Mouse (Mus musculus) urinary bladder, postnatal 10 days (tissue): ENCODE measurements around the gene AA467197.

Experiments
- DNase-seq: peaks from one replicate; pipeline ENCODE4 v3.0.0; 2022; ENCODE audit warnings: low spot score

The AA467197 gene

DNA sequence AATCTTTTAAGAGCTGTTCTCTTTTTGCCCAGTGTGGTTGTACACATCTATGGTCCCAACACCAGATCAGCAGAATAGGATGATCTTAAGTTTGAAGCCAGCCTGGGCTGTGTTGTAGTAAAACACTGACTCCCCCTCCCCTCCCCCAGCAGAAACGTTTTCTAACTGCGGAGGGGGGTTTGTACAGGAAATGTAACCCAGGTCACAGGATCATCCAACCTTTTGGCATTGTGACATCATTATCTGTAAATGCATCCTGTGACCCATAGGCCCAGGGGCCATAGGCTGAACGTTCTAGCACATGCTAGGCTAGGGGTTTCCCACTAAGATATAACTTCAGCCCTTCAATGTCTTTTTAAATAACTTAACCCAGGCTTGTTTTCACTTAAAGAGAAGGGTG, at the start of gene AA467197:
TSS of gene AA467197 (plus strand) at position 301 of the 400 bp plus-strand sequence.
- no peak for DNase-seq

DNA sequence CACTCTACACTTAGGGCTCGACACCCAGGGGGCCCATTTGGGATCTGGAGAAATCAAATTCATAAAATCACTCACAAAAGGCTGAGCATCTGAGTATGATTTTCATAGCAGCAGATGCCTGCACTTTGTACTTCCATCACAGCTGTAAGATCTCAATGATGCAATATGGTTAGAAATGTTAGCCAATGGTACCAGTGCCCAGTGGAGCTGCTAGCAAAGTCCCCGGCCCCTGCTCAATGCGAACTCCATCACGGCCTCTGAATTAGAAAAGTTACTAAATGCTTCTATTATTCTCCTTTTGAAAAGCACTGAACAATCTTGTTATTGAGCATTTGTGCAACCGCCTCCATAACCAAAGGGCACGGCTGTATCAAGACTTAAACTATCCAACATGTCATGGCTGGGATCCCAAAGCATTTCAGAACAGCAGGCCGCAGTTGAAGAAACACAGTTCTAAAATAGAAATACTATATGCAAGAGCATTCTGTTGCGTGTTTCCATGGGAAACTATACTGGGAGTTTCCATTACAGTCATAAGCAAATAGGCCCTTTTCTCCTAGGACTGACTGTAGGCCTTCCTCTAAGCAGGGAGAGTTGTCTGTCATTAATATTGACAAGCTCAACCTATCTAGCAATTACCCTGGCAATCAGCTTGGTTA, 48.8 kb upstream of the AA467197 start:
- DNase-seq, result no peak

DNA sequence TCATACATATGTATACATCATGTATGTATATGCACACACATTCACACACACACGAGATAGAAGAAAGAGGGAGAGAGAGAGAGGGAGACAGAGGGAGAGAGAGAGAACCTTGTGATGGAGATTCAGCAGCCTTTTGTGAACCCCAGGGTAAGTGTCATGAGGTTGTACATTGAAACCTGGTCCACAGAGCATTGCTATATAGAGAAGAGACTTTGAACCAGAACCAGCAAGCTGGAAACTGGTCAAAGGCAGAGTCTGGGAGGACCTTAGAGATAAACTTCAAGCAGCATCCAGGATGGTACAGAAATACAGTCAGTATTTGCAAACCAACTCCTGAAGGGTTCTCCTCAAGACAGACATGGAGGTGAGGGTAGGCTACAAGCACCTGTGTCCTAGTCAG, 46.4 kb upstream of the AA467197 start:
- DNase-seq, result no peak

DNA sequence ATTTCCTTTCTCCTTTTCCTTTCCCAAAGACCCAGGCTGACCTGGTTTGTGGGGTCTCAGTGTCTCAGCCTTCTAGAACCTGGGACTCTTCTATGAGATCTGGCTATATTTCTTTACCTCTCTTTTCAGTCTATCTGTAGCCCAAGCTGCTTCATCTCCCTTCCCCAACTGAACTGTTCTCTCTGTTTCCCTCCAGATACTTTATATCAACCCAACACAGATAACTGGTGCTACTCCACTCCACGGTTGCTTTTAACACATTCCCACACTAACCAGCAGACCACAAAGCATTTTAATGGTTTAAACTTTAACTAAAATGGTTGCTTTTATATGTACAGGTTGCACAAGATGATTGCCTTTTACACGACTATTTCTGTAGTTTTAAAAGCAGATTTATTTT, 45.6 kb upstream of the AA467197 start:
- DNase-seq, result no peak

DNA sequence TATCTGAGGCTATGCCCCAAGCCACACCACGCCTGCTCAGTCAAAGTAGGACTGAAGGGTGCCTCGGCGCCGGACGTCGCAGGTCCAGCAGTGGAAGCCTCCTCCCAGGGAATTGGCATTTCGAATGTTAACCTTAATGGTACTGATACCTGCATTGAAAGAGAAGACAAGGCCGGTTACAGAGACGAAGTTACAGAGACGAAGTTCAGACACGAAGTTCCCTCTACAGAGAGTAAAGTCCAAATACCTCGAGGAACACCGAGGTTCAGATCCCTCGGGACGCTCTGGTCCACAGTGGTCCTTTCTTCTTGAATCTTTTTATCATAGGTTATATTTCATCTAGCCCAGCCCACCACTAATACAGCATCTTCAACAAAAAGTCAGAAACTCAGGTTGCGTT, 41.3 kb upstream of the AA467197 start:
- DNase-seq, result no peak

DNA sequence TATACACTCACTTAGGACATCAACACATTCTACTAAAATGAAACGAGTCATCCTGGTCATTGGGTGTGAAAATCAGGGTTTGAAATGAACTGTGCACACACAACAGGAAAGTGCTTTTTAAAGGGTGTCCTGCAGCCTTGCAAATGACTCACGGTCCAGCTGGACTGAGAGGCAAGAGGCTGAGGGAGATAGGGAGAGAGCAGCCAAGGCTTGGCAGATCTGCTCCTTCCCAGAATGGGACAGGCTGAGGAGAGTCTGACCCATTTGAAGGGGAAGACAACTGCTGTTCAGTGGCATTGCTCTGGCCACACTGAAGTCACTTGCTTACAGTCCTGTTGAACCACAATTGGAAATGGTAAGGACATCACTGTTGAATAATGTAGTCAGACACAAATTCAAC, 37.0 kb upstream of the AA467197 start:
- no peak for DNase-seq

DNA sequence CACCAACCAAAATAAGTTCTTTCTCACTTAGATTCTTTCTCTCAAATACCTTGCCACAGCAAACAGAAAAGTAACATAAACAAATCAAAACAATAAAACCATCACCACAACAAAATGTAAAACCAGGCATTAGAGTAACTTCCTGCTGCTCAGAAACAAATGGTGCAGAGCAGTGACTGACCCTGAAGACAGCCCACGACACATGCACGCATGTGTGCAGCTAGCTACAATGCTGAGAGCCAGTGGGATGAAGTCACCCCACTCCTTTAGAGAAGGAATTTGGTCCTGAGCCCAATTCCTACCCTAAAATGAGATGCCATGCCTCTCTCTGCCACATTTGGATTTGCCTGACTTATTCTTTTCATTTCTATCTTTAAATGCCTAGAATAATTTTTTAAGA, 35.4 kb upstream of the AA467197 start:
- no peak for DNase-seq

DNA sequence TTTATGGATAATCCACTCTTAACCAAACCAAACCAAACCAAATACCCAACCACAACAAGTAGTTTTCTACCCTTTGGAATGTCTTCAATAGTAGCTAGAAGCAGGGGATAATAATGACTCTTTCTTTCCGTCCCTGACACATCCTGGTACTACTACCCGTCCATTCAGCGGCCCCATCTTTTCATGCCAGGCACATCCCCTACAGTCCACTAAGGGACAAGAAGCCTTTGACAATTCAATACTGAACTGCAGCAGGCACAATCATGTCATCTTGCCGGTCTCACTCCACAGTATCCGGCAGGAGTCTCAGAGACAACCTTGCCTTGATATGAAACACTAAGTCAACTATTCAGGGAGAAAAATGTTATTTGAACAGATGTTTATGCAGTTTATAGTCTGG, 31.0 kb upstream of the AA467197 start:
- no peak for DNase-seq

DNA sequence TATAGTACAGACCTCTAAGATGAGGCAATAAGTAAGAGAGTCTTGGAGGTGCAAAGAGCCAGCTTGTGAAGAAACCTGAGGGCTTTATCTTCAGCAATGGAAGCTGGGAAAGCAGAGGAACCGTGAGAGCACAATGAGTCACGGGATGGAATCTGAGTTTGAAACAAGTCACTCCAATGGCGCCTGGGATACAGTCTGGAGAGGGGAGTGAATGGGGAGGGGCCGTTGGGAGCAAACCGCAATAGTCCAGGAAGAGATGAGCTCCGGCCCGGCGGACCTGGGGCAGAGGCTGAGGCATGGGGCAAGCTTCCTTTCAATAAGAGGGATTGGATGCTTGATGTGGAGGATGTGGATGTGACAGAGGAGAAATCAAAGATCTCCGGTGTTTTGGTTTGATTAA, 28.0 kb upstream of the AA467197 start:
- no peak for DNase-seq

DNA sequence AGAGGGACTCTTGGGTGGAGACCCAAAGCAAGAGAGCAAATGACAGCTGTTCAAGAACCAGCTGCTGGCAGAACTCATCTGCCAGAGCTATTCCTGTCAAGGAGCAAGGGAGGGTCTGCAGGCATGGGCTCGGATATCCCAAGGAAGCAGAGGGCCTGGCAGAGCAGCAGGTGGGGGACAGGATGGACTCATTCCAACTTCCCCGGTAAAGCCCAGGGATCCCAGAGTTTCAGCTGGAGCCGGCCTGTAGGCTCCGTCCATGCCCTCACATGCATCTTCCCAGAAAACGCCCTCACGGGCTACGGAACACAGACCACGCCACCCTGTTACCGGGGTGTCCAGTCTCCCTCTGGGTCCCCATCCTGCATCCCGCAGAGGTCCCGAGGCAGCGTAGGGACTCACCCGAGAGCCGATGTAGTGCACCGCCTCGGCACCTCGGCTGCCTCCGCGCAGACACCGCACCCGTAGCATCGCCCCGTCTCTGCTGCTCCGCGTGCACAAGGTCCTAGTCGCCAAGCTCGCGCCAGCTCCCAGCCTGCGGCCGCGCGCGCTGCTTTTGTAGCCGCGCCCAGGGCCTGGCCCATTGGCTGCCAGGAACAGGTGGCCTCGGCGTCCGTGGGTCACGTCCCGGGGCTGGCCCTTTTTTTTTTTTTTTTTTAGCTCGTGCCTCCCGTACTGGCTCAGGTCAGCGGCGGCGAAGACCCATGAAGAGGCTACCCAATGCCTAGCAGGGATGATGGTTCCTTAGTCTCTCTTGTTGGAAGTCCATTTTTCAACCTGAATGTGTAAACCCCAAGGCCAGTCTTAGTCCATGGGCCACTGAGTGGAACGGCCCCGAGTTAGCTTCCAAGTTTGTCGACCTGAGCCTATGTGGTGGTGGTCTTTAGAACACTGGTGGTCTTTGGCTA, 25.8 kb upstream of the AA467197 start, which contains the start of gene Gatm:
TSS of gene Gatm (minus strand) at position 558 of the 908 bp plus-strand sequence.
- DNase-seq, result no peak

DNA sequence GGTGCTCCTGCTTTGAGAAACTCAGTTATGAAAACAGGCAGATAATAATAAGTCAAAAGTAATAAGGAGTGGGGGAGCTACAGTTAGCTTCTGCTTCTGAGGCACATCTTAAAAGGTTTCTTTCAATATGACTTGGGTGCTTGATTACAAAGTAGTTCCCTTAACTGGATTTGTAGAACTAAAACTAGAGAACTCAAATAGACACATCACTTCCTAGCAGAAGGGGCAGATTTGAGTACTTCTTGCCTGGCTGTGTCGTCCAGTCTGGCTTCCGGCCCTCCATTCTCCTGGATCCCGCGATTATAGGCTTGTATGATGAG, 25.2 kb upstream of the AA467197 start:
- DNase-seq, result no peak

DNA sequence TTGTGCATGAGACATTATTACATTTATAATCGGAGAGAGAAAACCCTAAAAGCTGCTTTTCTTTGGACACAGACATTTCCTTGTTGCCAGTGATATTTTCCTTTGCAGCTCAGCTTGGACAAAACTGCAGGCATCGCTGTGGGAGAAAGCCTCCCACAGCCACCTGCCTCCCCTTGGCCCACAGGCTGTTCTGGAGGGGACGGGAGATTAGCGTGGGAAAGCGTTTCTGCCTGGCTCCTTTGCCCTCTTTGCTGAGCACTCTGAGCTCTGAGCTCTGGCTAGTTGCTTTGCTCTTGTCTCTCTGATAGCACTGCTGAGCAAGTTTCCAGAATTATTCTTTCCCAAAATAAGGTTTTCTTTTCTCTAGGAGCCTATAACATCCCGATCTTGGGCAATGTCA, 20.5 kb upstream of the AA467197 start:
- DNase-seq, result no peak

DNA sequence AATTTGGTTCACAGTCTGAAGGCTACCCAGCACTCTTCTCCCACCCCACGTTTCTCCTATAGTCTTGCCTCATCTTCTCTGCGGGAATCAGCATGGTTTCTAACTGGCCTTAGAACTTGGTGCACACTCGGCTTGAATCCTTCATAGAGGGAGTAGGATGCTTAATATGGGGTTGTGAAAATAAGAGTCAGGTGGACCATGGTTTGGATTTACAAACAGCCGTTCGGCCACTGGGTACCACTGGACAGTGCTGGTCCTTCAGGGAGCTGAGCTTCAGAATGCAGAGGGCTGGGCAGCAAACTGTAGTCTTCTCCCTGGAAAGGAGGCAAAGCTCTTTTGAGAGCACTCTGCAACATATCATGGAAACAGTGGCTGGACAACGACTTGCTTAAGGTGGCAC, 19.0 kb upstream of the AA467197 start:
- DNase-seq, result no peak

DNA sequence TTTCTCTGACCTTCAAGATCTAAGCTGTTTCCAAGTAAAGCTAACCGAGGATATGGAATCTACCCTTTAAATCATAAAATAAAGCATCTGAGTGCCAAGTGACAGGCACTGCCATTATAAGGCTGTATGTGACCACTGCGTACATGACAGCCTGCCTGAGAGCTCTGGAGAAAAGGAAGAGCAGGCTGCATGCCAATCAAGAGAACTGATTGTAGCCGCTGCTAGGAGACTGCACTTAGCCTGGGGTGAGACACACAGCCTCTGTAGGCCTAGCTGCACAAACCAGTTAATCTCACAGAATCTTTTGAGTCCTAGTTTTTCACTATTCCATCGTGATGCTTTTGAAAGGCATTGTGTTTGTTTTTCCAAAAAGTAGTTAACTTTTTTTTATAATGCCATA, 18.1 kb upstream of the AA467197 start:
- no peak for DNase-seq

DNA sequence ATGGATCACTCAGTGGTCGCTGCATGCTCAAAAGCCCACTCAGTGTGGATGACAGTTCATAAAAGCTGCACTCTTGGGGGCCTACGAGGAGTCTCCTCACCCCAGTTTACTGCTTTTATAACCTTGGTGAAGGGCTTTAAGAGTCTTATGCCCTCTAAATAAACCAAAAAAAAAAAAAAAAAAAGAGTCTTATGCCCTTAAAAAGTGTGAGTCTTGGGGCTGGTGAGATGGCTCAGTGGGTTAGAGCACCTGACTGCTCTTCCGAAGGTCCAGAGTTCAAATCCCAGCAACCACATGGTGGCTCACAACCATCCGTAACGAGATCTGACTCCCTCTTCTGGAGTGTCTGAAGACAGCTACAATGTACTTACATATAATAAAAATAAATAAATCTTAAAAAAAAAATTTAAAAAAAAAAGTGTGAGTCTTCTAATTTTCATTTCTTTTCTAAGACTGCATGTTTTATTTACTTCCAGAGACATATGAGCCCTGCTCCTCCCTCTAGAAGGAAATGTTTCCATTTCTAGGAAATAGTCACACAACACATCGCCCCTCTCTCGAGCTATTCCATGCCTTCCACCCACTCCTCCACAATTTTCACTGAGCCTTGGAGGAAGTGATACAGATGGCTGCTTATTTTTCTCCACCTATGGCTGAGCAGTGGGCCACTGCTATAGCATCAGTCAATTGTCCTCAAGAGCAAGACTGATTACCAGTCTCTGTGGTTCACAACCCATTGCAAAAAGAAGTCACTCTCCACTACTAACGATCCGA, 15.3 kb upstream of the AA467197 start:
- no peak for DNase-seq

DNA sequence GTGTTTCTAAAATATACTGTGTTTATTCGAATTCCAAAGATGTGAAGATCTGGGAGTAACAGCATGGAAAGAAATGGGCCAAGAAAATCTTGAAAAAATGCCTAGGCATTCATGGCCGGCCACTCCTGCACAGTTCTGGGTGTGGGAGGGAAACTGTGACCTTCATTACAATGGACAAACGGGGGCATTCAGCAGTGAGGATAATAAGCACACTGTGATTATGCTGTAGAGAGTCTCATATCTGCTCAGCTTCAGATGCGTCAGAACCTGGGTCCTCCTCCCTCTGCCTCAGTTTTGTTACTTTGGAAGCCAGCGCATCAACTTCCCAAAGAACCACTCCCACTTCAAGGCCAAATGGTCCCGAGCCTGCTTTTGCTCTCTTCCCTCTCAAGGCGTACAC, 10.9 kb upstream of the AA467197 start:
- DNase-seq, result no peak

DNA sequence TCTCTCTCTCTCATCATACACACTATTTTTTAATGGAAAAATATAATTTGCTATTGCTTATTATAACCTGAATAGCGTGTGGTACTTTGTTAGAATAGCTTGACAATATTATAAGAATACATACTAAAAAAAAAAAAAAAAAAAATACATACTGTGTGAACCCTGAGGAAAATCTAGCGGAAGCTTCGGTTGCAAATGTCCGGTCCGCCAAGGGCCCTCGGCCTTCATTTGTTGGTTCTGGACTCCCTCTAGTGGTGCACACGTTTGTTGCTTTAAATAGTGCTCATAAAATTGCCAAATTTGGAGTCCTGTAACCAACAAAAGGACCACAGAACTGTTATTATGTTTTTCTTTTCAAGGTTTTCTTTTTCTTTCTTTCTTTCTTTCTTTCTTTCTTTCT, 7.8 kb upstream of the AA467197 start:
- DNase-seq, result no peak

DNA sequence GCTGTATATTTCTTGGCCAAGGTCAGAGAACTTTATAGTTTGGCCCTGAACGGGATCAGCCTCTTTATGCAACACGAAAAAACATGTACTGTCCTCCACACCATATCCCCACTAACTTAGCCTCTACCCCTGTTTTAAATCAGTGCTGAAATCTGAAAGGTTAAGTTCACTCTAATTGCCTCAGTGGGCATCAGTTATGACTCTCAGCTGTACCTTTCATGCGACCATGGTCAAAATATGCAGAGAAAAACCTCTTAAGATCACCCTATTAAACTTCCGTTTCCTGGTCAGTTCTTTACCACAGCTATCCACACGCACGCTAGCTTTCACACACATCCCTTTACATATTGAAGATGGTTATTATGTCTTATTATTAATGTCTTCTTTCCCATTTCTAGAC, 6.9 kb upstream of the AA467197 start:
- DNase-seq, result no peak

DNA sequence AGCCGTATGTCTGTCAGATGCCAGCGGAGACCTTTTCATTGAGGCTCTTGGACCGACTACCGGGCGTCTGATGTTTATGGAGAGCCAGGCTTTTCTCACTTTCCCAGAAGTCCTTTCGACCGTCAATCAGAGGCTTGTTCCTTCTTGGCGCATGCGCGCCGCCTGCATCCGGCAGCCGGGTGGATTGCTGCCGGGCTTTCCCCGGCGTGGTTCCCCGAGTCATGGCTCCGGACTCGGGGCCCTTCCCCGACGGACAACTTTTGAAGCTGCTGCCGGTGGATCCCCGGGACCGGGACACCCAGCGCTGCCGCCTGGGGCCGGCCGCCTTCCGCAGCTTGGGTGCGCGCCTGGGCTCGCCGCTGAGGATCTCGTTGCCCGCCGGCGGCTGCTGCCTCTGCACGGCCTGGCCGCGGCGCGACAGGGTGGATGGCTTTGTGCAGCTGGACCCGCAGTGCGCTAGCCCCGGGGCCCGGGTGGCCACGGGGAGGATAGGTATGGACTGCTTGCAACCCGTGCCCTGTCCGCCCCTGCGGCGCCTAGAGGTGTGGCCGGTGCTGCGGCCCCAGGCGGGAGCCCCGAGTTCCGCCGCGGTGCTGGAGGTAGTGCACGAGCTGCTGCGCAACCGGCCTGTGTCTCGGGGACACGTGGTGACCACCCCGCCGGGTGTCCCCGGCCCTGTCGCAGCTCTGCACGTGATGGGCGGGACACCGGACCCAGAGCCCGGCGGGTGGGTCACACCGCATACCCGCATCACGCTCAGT, 6.1 kb upstream of the AA467197 start:
- peak; percentile 54 for DNase-seq

DNA sequence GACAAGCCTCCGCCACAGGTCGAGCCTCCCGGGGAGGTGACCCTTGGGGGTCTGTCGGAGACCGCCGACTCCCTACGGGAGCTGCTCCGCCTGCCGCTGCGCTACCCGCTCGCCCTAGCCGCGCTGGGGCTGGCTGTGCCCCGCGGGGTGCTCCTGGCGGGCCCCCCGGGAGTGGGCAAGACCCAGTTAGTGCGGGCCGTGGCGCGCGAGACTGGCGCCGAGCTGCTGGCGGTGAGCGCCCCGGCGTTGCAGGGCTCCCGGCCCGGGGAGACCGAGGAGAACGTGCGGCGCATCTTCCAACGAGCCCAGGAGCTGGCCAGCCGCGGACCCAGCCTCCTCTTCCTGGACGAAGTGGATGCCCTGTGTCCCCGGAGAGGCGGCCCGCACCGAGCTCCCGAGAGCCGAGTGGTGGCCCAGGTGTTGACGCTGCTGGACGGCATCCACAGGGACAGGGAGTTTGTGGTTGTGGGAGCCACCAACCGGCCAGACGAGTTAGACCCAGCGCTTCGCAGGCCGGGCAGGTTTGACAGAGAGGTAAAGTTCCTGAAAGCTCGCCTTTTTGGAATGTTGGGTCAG, 5.5 kb upstream of the AA467197 start:
- DNase-seq, result no peak

DNA sequence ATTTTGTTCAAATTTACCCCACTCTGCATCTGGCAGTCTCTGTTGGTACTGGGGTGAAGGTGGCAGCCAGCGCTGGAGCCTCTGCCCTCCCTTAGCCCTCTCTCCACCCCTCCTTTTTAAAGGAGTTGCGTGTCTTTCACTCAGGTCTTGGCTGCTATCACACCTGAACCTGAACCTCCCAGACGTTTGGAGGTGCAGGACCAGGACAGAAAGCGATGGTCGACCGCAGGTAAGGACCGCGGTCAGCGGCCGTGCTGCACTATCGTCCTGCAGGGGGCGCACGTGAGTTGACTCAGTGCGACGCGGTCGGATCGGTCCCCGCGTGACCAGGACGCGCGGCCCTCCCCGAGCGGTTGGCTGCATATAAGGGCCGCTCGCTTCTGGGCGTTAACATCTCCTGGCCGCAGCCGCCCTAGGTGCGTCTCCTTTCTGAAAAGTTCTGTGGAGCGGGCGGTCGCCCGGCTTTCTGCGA, 776 bp downstream of the AA467197 start:
- peak; percentile 35 for DNase-seq

DNA sequence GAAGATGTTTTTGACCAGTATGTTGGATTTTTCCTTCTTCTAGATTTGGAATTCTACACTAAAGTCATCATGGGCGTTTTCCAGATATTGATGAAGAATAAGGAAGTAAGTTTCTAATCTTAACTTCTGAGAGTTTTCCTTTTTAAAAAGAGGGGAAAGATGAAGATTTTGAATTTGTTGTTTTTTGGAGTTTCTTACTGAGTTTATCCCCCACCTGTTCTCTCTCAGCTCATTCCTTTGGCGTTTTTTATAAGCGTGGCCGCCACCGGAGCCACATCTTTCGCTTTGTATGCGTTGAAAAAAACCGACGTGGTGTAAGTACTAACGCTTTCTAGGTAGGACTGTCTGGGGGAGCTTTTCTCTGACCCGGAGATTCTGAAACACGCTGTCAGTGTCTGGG, 1.2 kb downstream of the AA467197 start:
- no peak for DNase-seq
